Mouse (Mus musculus) kidney, adult 2 months (tissue): ENCODE results near the gene Tmem123. TPM values are rescaled to one million over a fixed set of nuclear protein-coding genes. Genes with fewer than 3 reads are reported as not detected.

Experiments used
- DNase-seq: peaks from one replicate; pipeline ENCODE4 v3.0.0; 2021
- H3K27ac ChIP-seq: fragments of 200-500 bp; 2 replicates; pipeline ENCODE4 v1.5.1; 2012; ENCODE audit warnings: low read depth, low read length, control low read depth, inconsistent platforms; ENCODE audit not compliant: insufficient read depth
- H3K27me3 ChIP-seq: fragments of 200-500 bp; replicated peaks from 2 replicates; pipeline ENCODE4 v1.6.1; 2012; ENCODE audit warnings: mild to moderate bottlenecking, moderate library complexity, low read length, inconsistent platforms; ENCODE audit not compliant: control insufficient read depth, insufficient read depth
- H3K36me3 ChIP-seq: fragments of 200-500 bp; 2 replicates; pipeline ENCODE4 v1.6.1; 2012; ENCODE audit warnings: mild to moderate bottlenecking, moderate library complexity, low read length, inconsistent platforms; ENCODE audit not compliant: control insufficient read depth, insufficient read depth
- H3K4me1 ChIP-seq: fragments of 200-500 bp; 2 replicates; pipeline ENCODE4 v1.6.1; 2011; ENCODE audit warnings: low read length; ENCODE audit not compliant: control insufficient read depth, insufficient read depth
- H3K4me3 ChIP-seq: fragments of 200-500 bp; 2 replicates; pipeline ENCODE4 v1.5.1; 2011; ENCODE audit warnings: mild to moderate bottlenecking, low read depth, low read length, control low read depth; ENCODE audit not compliant: insufficient read depth
- CTCF ChIP-seq: fragments of 200-500 bp; conservative IDR thresholded peaks from 2 replicates; pipeline ENCODE4 v1.5.1; 2011; ENCODE audit warnings: low read depth, mild to moderate bottlenecking, control low read depth, low read length, moderate library complexity, mixed read lengths; ENCODE audit not compliant: insufficient read depth, insufficient read length
- POLR2A ChIP-seq: fragments of 200-500 bp; IDR thresholded peaks from one replicate; pipeline ENCODE4 v1.6.1; 2011; ENCODE audit warnings: low read depth, low read length, control low read depth
- WGBS: fragments of 180-500 bp; shearing (Covaris S2); methylation state at CpG from one replicate; pipeline ENCODE4 v1.1.7; 2018; 5-methylcytosine and 5-hydroxymethylcytosine counted together
- polyA plus RNA-seq: library from polyadenylated mRNA; depleted of rRNA; stranded (reverse); fragments of >200 nt; gene quantifications from 2 replicates; pipeline ENCODE4 v1.2.3, GENCODE M21; 2012

The Tmem123 gene
- polyA plus RNA-seq, 1 experiment = 43.7 TPM

GRCm38 (mm10) chr9:7824916-7825315 lies 61.1 kb downstream of the Tmem123 start:
- H3K27ac ChIP-seq = no peak overlapping the region
- H3K27me3 ChIP-seq = no peaks in the 10 kb centered on the region
- DNase-seq = no peak
- peaks cover 12% of the 10 kb centered on the region for H3K4me1 ChIP-seq
- H3K4me3 ChIP-seq = no peak overlapping the region
- no peak for TF ChIP-seq CTCF
- TF ChIP-seq POLR2A = no peak
- H3K36me3 ChIP-seq = peaks cover 3% of the 10 kb centered on the region
- WGBS = 85% methylated on average over 5 of the region's 5 CpGs

GRCm38 (mm10) chr9:7828706-7829105 lies 64.9 kb downstream of the Tmem123 start:
- Histone ChIP-seq H3K36me3 (peaks cover 1% of the 10 kb centered on the region; the same call in 1 of the 2 replicates), H3K27me3 (no peaks in the 10 kb centered on the region), H3K27ac (no peak overlapping the region), H3K4me1 (peaks cover 16% of the 10 kb centered on the region), H3K4me3 (no peak overlapping the region)
- WGBS = 69% methylated on average over 4 of the region's 4 CpGs
- DNase-seq = peak; percentile 34
- TF ChIP-seq POLR2A (no peak), CTCF (no peak)

- Histone ChIP-seq H3K4me3 (no peak overlapping the region), H3K4me1 (peaks cover 16% of the 10 kb centered on the region), H3K27ac (peak overlapping the region; percentile 19; the same call in 1 of the 2 replicates), H3K27me3 (no peaks in the 10 kb centered on the region), H3K36me3 (peaks cover 1% of the 10 kb centered on the region)
- 75% methylated on average over 9 of the region's 9 CpGs for WGBS
- TF ChIP-seq CTCF (no peak), POLR2A (no peak)
- DNase-seq = no peak
Observed at GRCm38 (mm10) chr9:7829531-7830528, 66.0 kb downstream of the Tmem123 start.

GRCm38 (mm10) chr9:7833421-7833820 lies 69.6 kb downstream of the Tmem123 start:
- Histone ChIP-seq H3K36me3 (peaks cover 1% of the 10 kb centered on the region; the same call in 1 of the 2 replicates), H3K27me3 (no peaks in the 10 kb centered on the region), H3K4me3 (no peak overlapping the region), H3K27ac (no peak overlapping the region), H3K4me1 (peaks cover 9% of the 10 kb centered on the region)
- no peak for DNase-seq
- WGBS = 76% methylated on average over 6 of the region's 6 CpGs
- no peak for TF ChIP-seq CTCF

GRCm38 (mm10) chr9:7835302-7835701 lies 71.5 kb downstream of the Tmem123 start:
- TF ChIP-seq POLR2A (no peak), CTCF (no peak)
- 81% methylated on average over 1 of the region's 1 CpGs for WGBS
- H3K27me3 ChIP-seq = no peaks in the 10 kb centered on the region

GRCm38 (mm10) chr9:7836331-7836730 lies 72.5 kb downstream of the Tmem123 start:
- Histone ChIP-seq H3K27ac (peak overlapping the region; percentile 74), H3K4me3 (peak overlapping the region; percentile 70), H3K36me3 (peaks cover 1% of the 10 kb centered on the region; the same call in 1 of the 2 replicates), H3K27me3 (no peaks in the 10 kb centered on the region), H3K4me1 (no peaks in the 10 kb centered on the region; the same call in 1 of the 2 replicates)
- TF ChIP-seq CTCF (no peak), POLR2A (no peak)
- peak; percentile 56 for DNase-seq
- under 1% methylated on average over 16 of the region's 16 CpGs for WGBS

More at GRCm38 (mm10) chr9:7835302-7835701, 71.5 kb downstream of the Tmem123 start:
- Histone ChIP-seq H3K36me3 (peaks cover 1% of the 10 kb centered on the region; the same call in 1 of the 2 replicates), H3K4me1 (peaks cover under 1% of the 10 kb centered on the region; the same call in 1 of the 2 replicates), H3K27ac (no peak overlapping the region), H3K4me3 (no peak overlapping the region)
- no peak for DNase-seq
